Comparison of ENCODE assay signal across 10 mouse cellular contexts in the genomic region with DNA sequence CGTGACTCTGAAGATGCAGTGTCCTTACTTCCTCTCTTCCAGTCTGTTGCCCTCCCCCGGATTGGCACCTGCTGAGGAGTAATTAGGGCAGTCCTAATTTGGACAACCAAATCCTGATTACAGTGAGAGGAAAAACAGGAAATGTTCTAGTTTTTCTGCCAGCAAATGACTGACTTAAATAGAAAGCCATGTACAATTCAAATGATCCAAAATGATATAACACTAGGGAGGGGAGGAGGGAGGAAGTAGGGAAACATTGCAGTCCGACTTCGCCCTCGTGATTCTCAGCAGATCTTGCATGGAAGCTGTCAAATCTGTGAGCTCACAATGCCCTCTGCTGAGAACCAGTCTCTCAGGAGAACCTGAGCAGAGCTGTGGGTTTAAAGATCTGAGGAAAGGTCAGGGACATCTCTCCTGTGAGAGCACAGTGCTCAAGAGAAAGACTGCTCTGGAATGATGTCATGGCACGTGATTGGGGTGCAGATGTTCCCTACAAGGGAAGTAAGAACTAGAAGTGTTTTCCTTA.
A peak's percentile ranks its signal among the peaks of the same experiment; 100 is the strongest.
DNase-seq lines count a peak whose midpoint lies in the region; ATAC-seq lines count a peak whose summit lies in the region.
"Had no signal": no experiment of that assay in that cellular context is flagged by ENCODE, and none has a peak within 500 bp of the region (broad histone marks: within the 10 kb centered on the region; RNA-seq: fewer than 3 reads in every experiment).

No protein-coding gene starts in this region.

- no peaks in the 10 kb centered on the region for H3K36me3 ChIP-seq in heart, embryonic 11.5 days (ENCODE audit: control insufficient read depth, insufficient read depth, low read length)
- no peaks in the 10 kb centered on the region for H3K36me3 ChIP-seq in intestine, embryonic 15.5 days
- H3K36me3 ChIP-seq: embryonic facial prominence, embryonic 15.5 days; limb, embryonic 15.5 days had no signal

- no peak overlapping the region for H3K27ac ChIP-seq in heart, embryonic 11.5 days (ENCODE audit: low read depth, low read length)
- no peak overlapping the region for H3K27ac ChIP-seq in intestine, embryonic 15.5 days
- H3K27ac ChIP-seq: embryonic facial prominence, embryonic 15.5 days; limb, embryonic 15.5 days had no signal

- peak; percentile 95 for DNase-seq in heart, adult 11 months
- DNase-seq in adrenal gland, adult 18-20 months (ENCODE audit: low spot score in 2 of 2) = peak; percentile 10 to 32
- peak; percentile 2 for DNase-seq in fibroblast of lung, adult 2 months (ENCODE audit: low read depth)
- peak; percentile 46 to 53 for DNase-seq in layer of hippocampus, postnatal 10 days (ENCODE audit: low spot score in 2 of 2)
- DNase-seq in ovary, postnatal 10 days (ENCODE audit: low spot score) = no peak

- no peaks in the 10 kb centered on the region for H3K9me3 ChIP-seq in heart, embryonic 11.5 days (replicated peaks; ENCODE audit: control insufficient read depth, low read length)
- no peaks in the 10 kb centered on the region for H3K9me3 ChIP-seq in intestine, embryonic 15.5 days
- H3K9me3 ChIP-seq: embryonic facial prominence, embryonic 15.5 days; limb, embryonic 15.5 days had no signal

- peaks cover 5% of the 10 kb centered on the region; the same call in 1 of the 2 replicates for H3K4me1 ChIP-seq in heart, embryonic 11.5 days (ENCODE audit: control insufficient read depth, insufficient read depth, low read length)
- no peaks in the 10 kb centered on the region for H3K4me1 ChIP-seq in intestine, embryonic 15.5 days (replicated peaks)
- H3K4me1 ChIP-seq: embryonic facial prominence, embryonic 15.5 days; limb, embryonic 15.5 days had no signal

- ATAC-seq in heart, embryonic 11.5 days (replicated peaks; ENCODE audit: insufficient number of reproducible peaks, low FRiP score, low TSS enrichment) = no peak
- ATAC-seq in megakaryocyte, adult 5-6 weeks (ENCODE audit: poor library complexity, severe bottlenecking) = no peak
- ATAC-seq in intestine, embryonic 15.5 days = no peak

- no peak overlapping the region for H3K4me2 ChIP-seq in heart, embryonic 11.5 days
- H3K4me2 ChIP-seq in intestine, embryonic 15.5 days (replicated peaks) = no peak overlapping the region
- H3K4me2 ChIP-seq: embryonic facial prominence, embryonic 15.5 days; limb, embryonic 15.5 days had no signal

- no peak overlapping the region for H3K9ac ChIP-seq in heart, embryonic 11.5 days (ENCODE audit: low read depth, low read length)
- no peak overlapping the region for H3K9ac ChIP-seq in intestine, embryonic 15.5 days
- H3K9ac ChIP-seq: embryonic facial prominence, embryonic 15.5 days; limb, embryonic 15.5 days had no signal

- no peaks in the 10 kb centered on the region for H3K27me3 ChIP-seq in heart, embryonic 11.5 days (ENCODE audit: control insufficient read depth, insufficient read depth, low read length)
- no peaks in the 10 kb centered on the region for H3K27me3 ChIP-seq in intestine, embryonic 15.5 days (replicated peaks)
- H3K27me3 ChIP-seq: embryonic facial prominence, embryonic 15.5 days; limb, embryonic 15.5 days had no signal

- no peak overlapping the region for H3K4me3 ChIP-seq in heart, embryonic 11.5 days (ENCODE audit: low read depth, low read length)
- no peak overlapping the region for H3K4me3 ChIP-seq in intestine, embryonic 15.5 days (replicated peaks)
- H3K4me3 ChIP-seq: embryonic facial prominence, embryonic 15.5 days; limb, embryonic 15.5 days had no signal

- WGBS in heart, embryonic 11.5 days (ENCODE audit: insufficient replicate concordance) = 65% methylated on average over 6 of the region's 6 CpGs
- 62% methylated on average over 6 of the region's 6 CpGs for WGBS in intestine, embryonic 15.5 days
